Mouse (Mus musculus) lung, embryonic 16.5 days (tissue): Measurements from ENCODE around the gene Npcd. TPM values are rescaled to one million over a fixed set of nuclear protein-coding genes. Genes with fewer than 3 reads are reported as not detected.

Experiments
- ATAC-seq: fragments of 200-750 bp; cut with Nextera tagmentation; 2 replicates; pipeline ENCODE4 v1.8.0; 2017; ENCODE audit warnings: low read depth, mild to moderate bottlenecking, moderate library complexity
- H3K27ac ChIP-seq: fragments of 300-500 bp; sonication (generic); 2 replicates; pipeline ENCODE4 v1.5.1; 2014; ENCODE audit warnings: mild to moderate bottlenecking, control low read depth, low read length
- H3K27me3 ChIP-seq: fragments of 300-500 bp; sonication (generic); 2 replicates; pipeline ENCODE4 v1.6.1; 2014; ENCODE audit warnings: low read depth, low read length, mixed read lengths; ENCODE audit not compliant: control insufficient read depth, insufficient read depth
- H3K36me3 ChIP-seq: fragments of 300-500 bp; sonication (generic); 2 replicates; pipeline ENCODE4 v1.6.1; 2014; ENCODE audit warnings: low read length; ENCODE audit not compliant: control insufficient read depth, insufficient read depth
- H3K4me1 ChIP-seq: fragments of 300-500 bp; sonication (generic); replicated peaks from 2 replicates; pipeline ENCODE4 v1.6.1; 2014; ENCODE audit warnings: low read length, mixed read lengths; ENCODE audit not compliant: control insufficient read depth, insufficient read depth
- H3K4me2 ChIP-seq: fragments of 300-500 bp; sonication (generic); 2 replicates; pipeline ENCODE4 v1.6.1; 2014; ENCODE audit warnings: low read depth, low read length, control low read depth
- H3K4me3 ChIP-seq: fragments of 300-500 bp; sonication (generic); 2 replicates; pipeline ENCODE4 v1.5.1; 2014; ENCODE audit warnings: mild to moderate bottlenecking, low read length, control low read depth
- H3K9ac ChIP-seq: fragments of 300-500 bp; sonication (generic); 2 replicates; pipeline ENCODE4 v1.6.1; 2014; ENCODE audit warnings: low read length, control low read depth
- H3K9me3 ChIP-seq: fragments of 300-500 bp; sonication (generic); 2 replicates; pipeline ENCODE4 v1.6.1; 2016; ENCODE audit warnings: low read length; ENCODE audit not compliant: control insufficient read depth
- WGBS: fragments of 180-500 bp; shearing (Covaris S2); extraction: QIAGEN DNeasy Blood & Tissue Kit; methylation state at CpG from one replicate; pipeline ENCODE4 v1.1.7; 2014; 5-methylcytosine and 5-hydroxymethylcytosine counted together
- polyA plus RNA-seq: library from polyadenylated mRNA; unstranded; fragments of >200 nt; fragmentation: Nextera tagmentation; extraction: Ambion mirVana; gene quantifications from 2 replicates; pipeline ENCODE4 v1.2.1, GENCODE M21; 2015

Gene Npcd
- polyA plus RNA-seq, 1 experiment from 2014 or later = 0.60 TPM

GRCm38 (mm10) chr15:79833251-79834050, 586 bp downstream of the Npcd start:
- H3K36me3 ChIP-seq = 0 out of 2 replicates have a peak, but pooled peaks cover 2% of the 10 kb centered on the region
- H3K9ac ChIP-seq = peak overlapping the region; percentile 93
- H3K4me3 ChIP-seq = peak overlapping the region; percentile 84
- H3K4me1 ChIP-seq = peaks cover 26% of the 10 kb centered on the region
- WGBS = under 1% methylated on average over 40 of the region's 41 CpGs
- H3K4me2 ChIP-seq = peak overlapping the region; percentile 90
- peak; percentile 50 for ATAC-seq
- H3K9me3 ChIP-seq = no peaks in the 10 kb centered on the region
- H3K27me3 ChIP-seq = no peaks in the 10 kb centered on the region
- peak overlapping the region; percentile 95 for H3K27ac ChIP-seq

- Histone ChIP-seq H3K4me1 (peaks cover 33% of the 10 kb centered on the region), H3K27ac (peak overlapping the region; percentile 95), H3K4me3 (peak overlapping the region; percentile 84), H3K27me3 (no peaks in the 10 kb centered on the region), H3K9ac (peak overlapping the region; percentile 93), H3K9me3 (no peaks in the 10 kb centered on the region), H3K4me2 (peak overlapping the region; percentile 90), H3K36me3 (peaks cover 10% of the 10 kb centered on the region)
- ATAC-seq = no peak
- WGBS = 27% methylated on average over 18 of the region's 18 CpGs
Measured at GRCm38 (mm10) chr15:79832064-79832900, 1.8 kb downstream of the Npcd start.

GRCm38 (mm10) chr15:79830388-79830787, 3.6 kb downstream of the Npcd start:
- peaks cover 19% of the 10 kb centered on the region for H3K36me3 ChIP-seq
- H3K9me3 ChIP-seq = no peaks in the 10 kb centered on the region
- no peak overlapping the region for H3K4me2 ChIP-seq
- H3K4me1 ChIP-seq = peaks cover 38% of the 10 kb centered on the region
- ATAC-seq = no peak
- H3K27ac ChIP-seq = no peak overlapping the region
- no peaks in the 10 kb centered on the region for H3K27me3 ChIP-seq
- no peak overlapping the region for H3K4me3 ChIP-seq
- H3K9ac ChIP-seq = no peak overlapping the region
- 11% methylated on average over 4 of the region's 4 CpGs for whole genome bisulfite sequencing

- no peak overlapping the region for H3K4me3 ChIP-seq
- 78% methylated on average over 5 of the region's 5 CpGs for WGBS
- no peak overlapping the region for H3K4me2 ChIP-seq
- H3K4me1 ChIP-seq = peaks cover 37% of the 10 kb centered on the region
- no peak overlapping the region for H3K9ac ChIP-seq
- H3K27ac ChIP-seq = no peak overlapping the region
- H3K27me3 ChIP-seq = no peaks in the 10 kb centered on the region
- H3K36me3 ChIP-seq = peaks cover 19% of the 10 kb centered on the region
- no peaks in the 10 kb centered on the region for H3K9me3 ChIP-seq
- no peak for ATAC-seq
Measured at GRCm38 (mm10) chr15:79829431-79829830, 4.6 kb downstream of the Npcd start.

- H3K9ac ChIP-seq = no peak overlapping the region
- H3K27ac ChIP-seq = no peak overlapping the region
- no peak overlapping the region for H3K4me3 ChIP-seq
- no peaks in the 10 kb centered on the region for H3K27me3 ChIP-seq
- H3K4me1 ChIP-seq = peaks cover 38% of the 10 kb centered on the region
- WGBS = 57% methylated on average over 46 of the region's 46 CpGs
- no peak for ATAC-seq
- peaks cover 19% of the 10 kb centered on the region for H3K36me3 ChIP-seq
- H3K4me2 ChIP-seq = no peak overlapping the region
- H3K9me3 ChIP-seq = no peaks in the 10 kb centered on the region
Measured at GRCm38 (mm10) chr15:79828366-79829035, 5.5 kb downstream of the Npcd start.

GRCm38 (mm10) chr15:79827778-79828210, 6.2 kb downstream of the Npcd start:
- no peaks in the 10 kb centered on the region for H3K27me3 ChIP-seq
- peaks cover 40% of the 10 kb centered on the region for H3K4me1 ChIP-seq
- H3K4me2 ChIP-seq = no peak overlapping the region
- no peak for ATAC-seq
- no peaks in the 10 kb centered on the region for H3K9me3 ChIP-seq
- no peak overlapping the region for H3K4me3 ChIP-seq
- peaks cover 22% of the 10 kb centered on the region for H3K36me3 ChIP-seq
- no peak overlapping the region for H3K27ac ChIP-seq
- 83% methylated on average over 11 of the region's 11 CpGs for WGBS
- no peak overlapping the region for H3K9ac ChIP-seq

GRCm38 (mm10) chr15:79827061-79827777, 6.8 kb downstream of the Npcd start:
- Histone ChIP-seq H3K4me2 (no peak overlapping the region), H3K27me3 (no peaks in the 10 kb centered on the region), H3K4me1 (peaks cover 40% of the 10 kb centered on the region), H3K36me3 (peaks cover 22% of the 10 kb centered on the region), H3K9me3 (no peaks in the 10 kb centered on the region), H3K4me3 (no peak overlapping the region), H3K27ac (no peak overlapping the region), H3K9ac (no peak overlapping the region)
- ATAC-seq = no peak
- 85% methylated on average over 14 of the region's 14 CpGs for WGBS

GRCm38 (mm10) chr15:79826221-79826935, 7.7 kb downstream of the Npcd start:
- peaks cover 22% of the 10 kb centered on the region for H3K36me3 ChIP-seq
- no peaks in the 10 kb centered on the region for H3K27me3 ChIP-seq
- H3K4me2 ChIP-seq = no peak overlapping the region
- H3K9me3 ChIP-seq = no peaks in the 10 kb centered on the region
- no peak overlapping the region for H3K4me3 ChIP-seq
- no peak for ATAC-seq
- H3K9ac ChIP-seq = peak overlapping the region; percentile 13; the same call in 1 of the 2 replicates
- no peak overlapping the region for H3K27ac ChIP-seq
- peaks cover 36% of the 10 kb centered on the region for H3K4me1 ChIP-seq
- 78% methylated on average over 9 of the region's 9 CpGs for WGBS
